Mouse (Mus musculus) heart, postnatal 0 days (tissue): ENCODE measurements around the gene Mrpl50. TPM values are rescaled to one million over a fixed set of nuclear protein-coding genes. Genes with fewer than 3 reads are reported as not detected.

Source experiments
- ATAC-seq: fragments of 200-750 bp; cut with Nextera tagmentation; 2 replicates; pipeline ENCODE4 v1.8.0; 2017; ENCODE audit warnings: low read depth, moderate number of reproducible peaks, moderate library complexity; ENCODE audit not compliant: insufficient read depth
- DNase-seq: peaks from one replicate; pipeline ENCODE4 v3.0.0-alpha.2; 2016; ENCODE audit warnings: low spot score
- H3K27ac ChIP-seq: fragments of 300-500 bp; sonication (generic); 2 replicates; pipeline ENCODE4 v1.5.1; 2014; ENCODE audit warnings: low read depth, mild to moderate bottlenecking
- H3K27me3 ChIP-seq: fragments of 300-500 bp; sonication (generic); 2 replicates; pipeline ENCODE4 v1.6.1; 2014; ENCODE audit warnings: low read length, mixed read lengths; ENCODE audit not compliant: control insufficient read depth, insufficient read depth
- H3K36me3 ChIP-seq: fragments of 300-500 bp; sonication (generic); replicated peaks from 2 replicates; pipeline ENCODE4 v1.6.1; 2014; ENCODE audit warnings: low read length, mixed read lengths; ENCODE audit not compliant: control insufficient read depth, insufficient read depth
- H3K4me1 ChIP-seq: fragments of 300-500 bp; sonication (generic); 2 replicates; pipeline ENCODE4 v1.6.1; 2014; ENCODE audit warnings: antibody characterized with exemption; ENCODE audit not compliant: control insufficient read depth, insufficient read depth
- H3K4me2 ChIP-seq: fragments of 300-500 bp; sonication (generic); 2 replicates; pipeline ENCODE4 v1.6.1; 2014; ENCODE audit warnings: low read depth, mild to moderate bottlenecking, low read length, moderate library complexity
- H3K4me3 ChIP-seq: fragments of 300-500 bp; sonication (generic); 2 replicates; pipeline ENCODE4 v1.5.1; 2014; ENCODE audit warnings: low read depth, low read length
- H3K9ac ChIP-seq: fragments of 300-500 bp; sonication (generic); replicated peaks from 2 replicates; pipeline ENCODE4 v1.6.1; 2014; ENCODE audit warnings: low read depth, low read length, mixed read lengths
- H3K9me3 ChIP-seq: fragments of 300-500 bp; sonication (generic); replicated peaks from 2 replicates; pipeline ENCODE4 v1.6.1; 2016; ENCODE audit warnings: low read length; ENCODE audit not compliant: control insufficient read depth
- CTCF ChIP-seq: IDR thresholded peaks from 2 replicates; pipeline ENCODE4 v1.5.1; 2016; ENCODE audit warnings: antibody characterized with exemption, control low read depth, low read depth
- EP300 ChIP-seq: IDR thresholded peaks from 2 replicates; pipeline ENCODE4 v1.6.1; 2016; ENCODE audit warnings: antibody characterized with exemption, low read depth
- WGBS: fragments of 180-500 bp; shearing (Covaris S2); extraction: QIAGEN DNeasy Blood & Tissue Kit; methylation state at CpG from one replicate; pipeline ENCODE4 v1.1.7; 2014; 5-methylcytosine and 5-hydroxymethylcytosine counted together
- polyA plus RNA-seq: library from polyadenylated mRNA; unstranded; fragments of >200 nt; fragmentation: Nextera tagmentation; extraction: Ambion mirVana; gene quantifications from 2 replicates; pipeline ENCODE4 v1.2.1, GENCODE M21; 2015
- total RNA-seq: library from RNA; depleted of rRNA; stranded (reverse); fragments of >200 nt; gene quantifications from 2 replicates; pipeline ENCODE4 v1.2.3, GENCODE M21; 2014; ENCODE audit warnings: low replicate concordance; rRNA removed

Mrpl50 gene
- total and polyA plus RNA-seq, 2 experiments from 2014 or later, result 22.1 to 54.6 TPM

GRCm38 (mm10) chr4:49478118-49478877 lies 42.6 kb downstream of the Mrpl50 start:
- peak; percentile 17 for DNase-seq
- WGBS, result 16% methylated on average over 19 of the region's 19 CpGs

GRCm38 (mm10) chr4:49474583-49474982 lies 46.3 kb downstream of the Mrpl50 start:
- H3K36me3 ChIP-seq, result no peaks in the 10 kb centered on the region
- no peaks in the 10 kb centered on the region for H3K4me1 ChIP-seq
- no peaks in the 10 kb centered on the region for H3K9me3 ChIP-seq
- DNase-seq, result no peak
- no peak for TF ChIP-seq EP300
- no peak overlapping the region for H3K9ac ChIP-seq
- no peak overlapping the region for H3K4me3 ChIP-seq
- H3K4me2 ChIP-seq, result no peak overlapping the region
- ATAC-seq, result no peak
- no peaks in the 10 kb centered on the region for H3K27me3 ChIP-seq
- H3K27ac ChIP-seq, result no peak overlapping the region

More at GRCm38 (mm10) chr4:49478118-49478877, 42.6 kb downstream of the Mrpl50 start:
- H3K27ac ChIP-seq, result no peak overlapping the region
- TF ChIP-seq EP300 (no peak), CTCF (no peak)
- no peaks in the 10 kb centered on the region for H3K36me3 ChIP-seq
- H3K4me3 ChIP-seq, result peak overlapping the region; percentile 39
- no peaks in the 10 kb centered on the region for H3K9me3 ChIP-seq
- H3K4me2 ChIP-seq, result peak overlapping the region; percentile 59
- no peaks in the 10 kb centered on the region for H3K4me1 ChIP-seq
- no peaks in the 10 kb centered on the region for H3K27me3 ChIP-seq
- ATAC-seq, result peak; percentile 67
- H3K9ac ChIP-seq, result no peak overlapping the region

GRCm38 (mm10) chr4:49473435-49474100 lies 47.3 kb downstream of the Mrpl50 start, which contains the start of gene Acnat1:
Acnat1 (minus strand) TSS chr4:49473912.
- DNase-seq, result no peak
- Histone ChIP-seq H3K9ac (no peak within 1 kb of the TSS), H3K4me2 (no peak within 1 kb of the TSS), H3K36me3 (no peaks in the 10 kb centered on the region), H3K4me3 (no peak within 1 kb of the TSS), H3K4me1 (no peaks in the 10 kb centered on the region), H3K27ac (no peak within 1 kb of the TSS), H3K9me3 (no peaks in the 10 kb centered on the region), H3K27me3 (no peaks in the 10 kb centered on the region)
- WGBS, result 43% methylated on average over 3 of the region's 3 CpGs
- no peak for TF ChIP-seq CTCF
- no peak for ATAC-seq

- 73% methylated on average over 3 of the region's 3 CpGs for WGBS
Measured at GRCm38 (mm10) chr4:49469435-49470151, 51.3 kb downstream of the Mrpl50 start.

GRCm38 (mm10) chr4:49467360-49467759 lies 53.5 kb downstream of the Mrpl50 start:
- WGBS, result 87% methylated on average over 6 of the region's 6 CpGs
- DNase-seq, result no peak

More at GRCm38 (mm10) chr4:49469435-49470151, 51.3 kb downstream of the Mrpl50 start:
- Histone ChIP-seq H3K4me3 (no peak overlapping the region), H3K4me1 (no peaks in the 10 kb centered on the region), H3K9me3 (no peaks in the 10 kb centered on the region), H3K27me3 (no peaks in the 10 kb centered on the region), H3K27ac (no peak overlapping the region), H3K9ac (no peak overlapping the region), H3K4me2 (no peak overlapping the region), H3K36me3 (no peaks in the 10 kb centered on the region)
- DNase-seq, result no peak
- TF ChIP-seq EP300, result no peak
- TF ChIP-seq CTCF, result no peak
- ATAC-seq, result no peak

More at GRCm38 (mm10) chr4:49467360-49467759, 53.5 kb downstream of the Mrpl50 start:
- ATAC-seq, result no peak
- Histone ChIP-seq H3K4me2 (no peak overlapping the region), H3K4me3 (no peak overlapping the region), H3K4me1 (no peaks in the 10 kb centered on the region), H3K9ac (no peak overlapping the region), H3K27me3 (no peaks in the 10 kb centered on the region), H3K9me3 (no peaks in the 10 kb centered on the region), H3K27ac (no peak overlapping the region), H3K36me3 (no peaks in the 10 kb centered on the region)
- 0 out of 2 replicates have a peak, but pooled peaks have one; percentile 6 for TF ChIP-seq CTCF
- TF ChIP-seq EP300, result no peak

Other genes starting within 250 kb of the Mrpl50 start
- gene Acnat2, start 112.9 kb downstream of the Mrpl50 start, total RNA-seq, result not detected in 2 replicates
- not detected in 2 replicates for gene Acnat2, start 112.9 kb downstream of the Mrpl50 start, polyA plus RNA-seq
- not detected in 2 replicates for gene Acnat1, start 47.2 kb downstream of the Mrpl50 start, total RNA-seq
- not detected in 2 replicates for gene Acnat1, start 47.2 kb downstream of the Mrpl50 start, polyA plus RNA-seq
- not detected in 2 replicates for gene Baat, start 14.5 kb downstream of the Mrpl50 start, total RNA-seq
- gene Baat, start 14.5 kb downstream of the Mrpl50 start, polyA plus RNA-seq, result not detected in 2 replicates
- gene Zfp189, start 83 bp upstream of the Mrpl50 start, total RNA-seq, result 3.3 and 4.2 TPM in 2 replicates
- gene Zfp189, start 83 bp upstream of the Mrpl50 start, polyA plus RNA-seq, result 4.7 and 4.8 TPM in 2 replicates
- gene Aldob, start 28.5 kb upstream of the Mrpl50 start, total RNA-seq, result 0.27 and 2.3 TPM in 2 replicates
- 0.12 and 0.22 TPM in 2 replicates for gene Aldob, start 28.5 kb upstream of the Mrpl50 start, polyA plus RNA-seq
- 56.4 and 110 TPM in 2 replicates for gene Tmem246, start 76.8 kb upstream of the Mrpl50 start, total RNA-seq
- 54.5 and 56.5 TPM in 2 replicates for gene Tmem246, start 76.8 kb upstream of the Mrpl50 start, polyA plus RNA-seq
- gene Rnf20, start 110.9 kb upstream of the Mrpl50 start, total RNA-seq, result 10.7 and 26.5 TPM in 2 replicates
- gene Rnf20, start 110.9 kb upstream of the Mrpl50 start, polyA plus RNA-seq, result 18.8 and 19.6 TPM in 2 replicates
- not detected in 2 replicates for gene Ppp3r2, start 160.9 kb upstream of the Mrpl50 start, total RNA-seq
- gene Ppp3r2, start 160.9 kb upstream of the Mrpl50 start, polyA plus RNA-seq, result not detected in 2 replicates